Mouse (Mus musculus): ENCODE data around the gene Socs2. TPM values are rescaled to one million over a fixed set of nuclear protein-coding genes. Genes with fewer than 3 reads are reported as not detected.
"Not testable (repeated sequence)": the region's sequence is repeated elsewhere in the genome, so short reads cannot be mapped to it uniquely, and the experiment has no call there.

The Socs2 gene
- polyA plus RNA-seq, 1 experiment from 2014 or later = 41.4 TPM

GRCm38 (mm10) chr10:95399689-95400354, 17.2 kb downstream of the Socs2 start:
- 65% methylated on average over 13 of the region's 13 CpGs for WGBS
- no peak for DNase-seq (ENCODE audit: extremely low spot score, low spot score)

GRCm38 (mm10) chr10:95398489-95398888, 18.5 kb downstream of the Socs2 start:
- Histone ChIP-seq H3K9me3 (no peaks in the 10 kb centered on the region), H3K27me3 (ENCODE audit: poor library complexity, severe bottlenecking) (peaks cover 33% of the 10 kb centered on the region), H3K36me3 (replicated peaks) (no peaks in the 10 kb centered on the region), H3K27ac (0 out of 2 replicates have a peak overlapping the region, but pooled peaks have one; percentile 53), H3K4me1 (peaks cover 32% of the 10 kb centered on the region), H3K4me3 (peak overlapping the region; percentile 47)
- peak; percentile 27 for DNase-seq (ENCODE audit: extremely low spot score, low spot score)
- 1% methylated on average over 17 of the region's 18 CpGs for WGBS

More at GRCm38 (mm10) chr10:95399689-95400354, 17.2 kb downstream of the Socs2 start:
- Histone ChIP-seq H3K27me3 (ENCODE audit: poor library complexity, severe bottlenecking) (peaks cover 33% of the 10 kb centered on the region), H3K4me3 (no peak overlapping the region), H3K4me1 (peaks cover 27% of the 10 kb centered on the region), H3K36me3 (replicated peaks) (no peaks in the 10 kb centered on the region), H3K27ac (no peak overlapping the region), H3K9me3 (no peaks in the 10 kb centered on the region)

- H3K27ac ChIP-seq = no peak overlapping the region
- H3K27me3 ChIP-seq (ENCODE audit: poor library complexity, severe bottlenecking) = peaks cover 33% of the 10 kb centered on the region
- no peak for DNase-seq (ENCODE audit: extremely low spot score, low spot score)
- H3K36me3 ChIP-seq (replicated peaks) = no peaks in the 10 kb centered on the region
- H3K9me3 ChIP-seq = no peaks in the 10 kb centered on the region
- H3K4me3 ChIP-seq = no peak overlapping the region
- 49% methylated on average over 7 of the region's 7 CpGs for WGBS
- H3K4me1 ChIP-seq = peaks cover 32% of the 10 kb centered on the region
These were observed 19.7 kb downstream of the Socs2 start for GRCm38 (mm10) chr10:95397191-95397835.

GRCm38 (mm10) chr10:95396356-95396755, 20.6 kb downstream of the Socs2 start:
- Histone ChIP-seq H3K36me3 (replicated peaks) (no peaks in the 10 kb centered on the region), H3K4me1 (peaks cover 32% of the 10 kb centered on the region), H3K4me3 (no peak overlapping the region), H3K9me3 (no peaks in the 10 kb centered on the region), H3K27me3 (ENCODE audit: poor library complexity, severe bottlenecking) (peaks cover 33% of the 10 kb centered on the region), H3K27ac (no peak overlapping the region)
- WGBS = 88% methylated on average over 8 of the region's 8 CpGs
- DNase-seq (ENCODE audit: extremely low spot score, low spot score) = no peak

GRCm38 (mm10) chr10:95394819-95395812, 21.9 kb downstream of the Socs2 start:
- Histone ChIP-seq H3K27ac (no peak overlapping the region), H3K27me3 (ENCODE audit: poor library complexity, severe bottlenecking) (peaks cover 33% of the 10 kb centered on the region), H3K9me3 (no peaks in the 10 kb centered on the region), H3K36me3 (replicated peaks) (no peaks in the 10 kb centered on the region), H3K4me1 (peaks cover 32% of the 10 kb centered on the region), H3K4me3 (no peak overlapping the region)
- DNase-seq (ENCODE audit: extremely low spot score, low spot score) = no peak
- WGBS = 61% methylated on average over 25 of the region's 25 CpGs

DNA sequence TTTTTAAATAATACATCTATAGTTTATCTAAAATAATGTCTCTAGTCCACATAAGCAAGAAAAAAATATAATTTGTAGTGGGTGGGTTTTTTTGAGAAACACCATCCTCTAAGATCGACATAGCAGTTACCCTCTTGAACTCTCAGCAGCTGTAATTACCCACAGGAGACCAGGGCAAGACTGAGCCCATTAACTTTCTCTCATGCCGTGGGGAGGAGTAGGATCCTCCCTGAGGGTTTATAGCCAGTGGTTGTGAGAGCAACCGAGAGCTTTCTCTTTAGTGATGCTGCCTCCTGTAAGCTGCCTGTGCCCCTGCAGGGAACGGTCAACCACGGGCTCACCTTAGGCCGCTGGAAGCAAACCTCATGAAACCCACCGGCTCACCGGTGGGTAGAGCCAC, 24.9 kb downstream of the Socs2 start:
- DNase-seq (ENCODE audit: extremely low spot score, low spot score) = no peak
- Histone ChIP-seq H3K27ac (no peak overlapping the region), H3K4me1 (peaks cover 7% of the 10 kb centered on the region), H3K27me3 (ENCODE audit: poor library complexity, severe bottlenecking) (peaks cover 9% of the 10 kb centered on the region; the same call in 1 of the 2 replicates), H3K9me3 (no peaks in the 10 kb centered on the region), H3K36me3 (replicated peaks) (no peaks in the 10 kb centered on the region), H3K4me3 (no peak overlapping the region)
- WGBS = 79% methylated on average over 8 of the region's 8 CpGs

DNA sequence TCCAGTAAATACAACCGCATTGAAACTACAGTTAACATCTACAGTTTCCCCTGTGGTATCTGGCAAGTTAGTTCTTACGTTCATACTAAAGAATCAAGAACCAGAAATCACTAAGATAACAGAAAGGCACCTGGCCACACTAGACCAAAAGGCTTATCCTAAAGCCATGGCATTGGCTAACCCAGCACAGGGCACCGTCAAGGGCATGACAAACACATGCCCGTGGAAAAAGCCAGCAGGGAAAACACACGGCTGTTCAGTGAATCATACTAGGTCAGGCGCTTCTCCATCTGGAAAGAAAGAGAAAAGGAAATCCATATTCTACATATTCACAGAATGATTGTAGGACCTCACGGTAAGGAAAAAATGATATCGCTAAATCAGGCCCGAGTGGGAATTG, 26.1 kb downstream of the Socs2 start:
- 96% methylated on average over 9 of the region's 9 CpGs for WGBS
- peaks cover 6% of the 10 kb centered on the region for H3K4me1 ChIP-seq
- H3K36me3 ChIP-seq (replicated peaks) = no peaks in the 10 kb centered on the region
- no peak overlapping the region for H3K4me3 ChIP-seq
- no peak for DNase-seq (ENCODE audit: extremely low spot score, low spot score)
- H3K9me3 ChIP-seq = no peaks in the 10 kb centered on the region
- no peak overlapping the region for H3K27ac ChIP-seq
- no peaks in the 10 kb centered on the region for H3K27me3 ChIP-seq (ENCODE audit: poor library complexity, severe bottlenecking)

DNA sequence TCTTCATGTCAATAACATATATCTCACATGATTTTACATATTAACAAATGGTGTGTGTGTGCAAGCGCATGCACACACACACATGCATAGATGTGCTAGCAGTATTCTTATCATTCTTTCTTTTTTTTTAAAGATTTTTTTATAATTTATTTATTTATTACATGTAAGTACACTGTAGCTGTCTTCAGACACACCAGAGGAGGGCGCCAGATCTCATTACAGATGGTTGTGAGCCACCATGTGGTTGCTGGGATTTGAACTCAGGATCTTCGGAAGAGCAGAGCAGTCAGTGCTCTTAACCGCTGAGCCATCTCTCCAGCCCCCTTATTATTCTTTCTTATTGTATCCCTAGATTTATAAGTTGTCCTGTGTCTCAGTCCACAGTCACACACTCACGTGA, 27.2 kb downstream of the Socs2 start:
- not testable (repeated sequence) for H3K36me3 ChIP-seq (replicated peaks); H3K27ac ChIP-seq; H3K4me1 ChIP-seq; H3K4me3 ChIP-seq; H3K27me3 ChIP-seq (ENCODE audit: poor library complexity, severe bottlenecking); H3K9me3 ChIP-seq; DNase-seq (ENCODE audit: extremely low spot score, low spot score)
- WGBS = 95% methylated on average over 5 of the region's 5 CpGs

DNA sequence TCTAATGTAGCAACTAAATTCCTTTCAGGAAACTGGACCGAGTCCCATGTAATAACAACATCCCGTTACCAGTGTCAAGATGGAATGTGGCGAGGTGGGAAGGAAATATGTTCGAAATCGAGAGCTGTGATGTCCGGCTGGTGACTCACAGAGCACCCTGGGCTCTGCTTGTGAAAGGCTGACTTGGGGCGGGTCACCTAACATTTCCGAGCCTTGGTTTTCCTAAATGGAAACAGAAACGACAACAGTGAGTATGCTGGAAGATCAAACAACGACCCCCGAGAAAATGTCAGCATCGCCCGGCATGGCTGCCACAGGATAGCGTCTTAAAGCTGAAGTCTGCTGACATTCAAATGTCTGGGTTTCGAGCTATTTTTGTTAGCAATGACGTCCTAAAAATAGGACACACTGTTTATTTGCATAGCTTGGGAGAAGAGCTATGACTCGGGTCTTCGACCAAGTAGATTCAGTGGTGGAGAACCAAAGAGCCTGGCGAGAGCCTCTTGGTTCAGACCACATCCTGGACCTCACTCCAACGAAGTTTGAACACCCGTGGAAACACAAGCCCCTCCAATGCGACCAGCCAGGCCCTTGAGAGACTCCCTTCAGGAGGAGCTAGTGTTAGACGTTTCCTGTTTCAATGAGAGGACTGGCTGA, 28.0 kb downstream of the Socs2 start:
- H3K36me3 ChIP-seq (replicated peaks) = no peaks in the 10 kb centered on the region
- 85% methylated on average over 23 of the region's 23 CpGs for WGBS

DNA sequence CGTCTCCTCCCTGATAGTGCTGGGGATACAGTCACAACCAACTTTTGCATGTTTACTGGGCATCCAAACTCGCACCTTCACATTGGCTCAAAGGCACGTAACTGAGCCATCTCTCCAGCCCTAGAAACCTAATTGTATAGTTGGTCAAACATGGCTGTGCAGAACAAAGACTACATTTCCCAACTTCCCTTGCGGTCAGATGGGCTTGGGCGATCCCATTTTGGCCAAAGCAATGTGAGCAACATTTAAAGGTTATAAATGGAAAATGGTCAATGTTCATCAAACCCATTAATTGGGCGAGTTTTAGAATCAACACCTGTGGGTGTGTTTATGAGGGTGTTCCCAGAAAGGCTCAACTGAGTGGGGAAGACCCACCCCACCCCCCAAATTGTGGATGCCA, 30.5 kb downstream of the Socs2 start:
- 88% methylated on average over 6 of the region's 6 CpGs for WGBS
- no peak overlapping the region for H3K4me3 ChIP-seq
- no peak overlapping the region for H3K27ac ChIP-seq
- H3K36me3 ChIP-seq (replicated peaks) = no peaks in the 10 kb centered on the region
- H3K27me3 ChIP-seq (ENCODE audit: poor library complexity, severe bottlenecking) = no peaks in the 10 kb centered on the region
- H3K9me3 ChIP-seq = no peaks in the 10 kb centered on the region
- DNase-seq (ENCODE audit: extremely low spot score, low spot score) = no peak
- H3K4me1 ChIP-seq = no peaks in the 10 kb centered on the region

More for the DNA sequence above, 28.0 kb downstream of the Socs2 start:
- Histone ChIP-seq H3K27ac (no peak overlapping the region), H3K27me3 (ENCODE audit: poor library complexity, severe bottlenecking) (no peaks in the 10 kb centered on the region), H3K4me1 (no peaks in the 10 kb centered on the region), H3K9me3 (no peaks in the 10 kb centered on the region), H3K4me3 (no peak overlapping the region)
- DNase-seq (ENCODE audit: extremely low spot score, low spot score) = no peak

DNA sequence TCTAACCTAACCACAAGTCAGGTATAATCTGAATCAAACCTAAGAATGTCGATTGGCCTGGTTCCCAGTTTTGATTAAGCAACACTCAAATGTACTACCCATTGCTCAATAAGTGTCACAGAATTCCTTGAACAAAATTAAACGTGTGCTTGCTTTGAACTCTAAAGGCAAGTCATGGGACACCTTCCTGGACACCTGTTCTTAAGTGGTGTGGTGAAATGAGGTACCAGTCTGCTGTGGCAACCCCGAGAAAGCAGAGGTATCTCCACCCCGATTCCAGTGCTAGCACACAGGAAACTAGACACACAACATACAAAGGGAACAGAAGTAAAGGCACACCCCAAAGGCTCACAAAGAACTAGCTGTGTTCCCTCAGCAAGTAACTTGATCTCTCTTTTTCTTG, 31.2 kb downstream of the Socs2 start:
- 81% methylated on average over 4 of the region's 4 CpGs for WGBS
- H3K9me3 ChIP-seq = no peaks in the 10 kb centered on the region
- no peak overlapping the region for H3K4me3 ChIP-seq
- H3K27me3 ChIP-seq (ENCODE audit: poor library complexity, severe bottlenecking) = no peaks in the 10 kb centered on the region
- no peak for DNase-seq (ENCODE audit: extremely low spot score, low spot score)
- no peaks in the 10 kb centered on the region for H3K4me1 ChIP-seq
- no peaks in the 10 kb centered on the region for H3K36me3 ChIP-seq (replicated peaks)
- no peak overlapping the region for H3K27ac ChIP-seq

- Histone ChIP-seq H3K4me1 (no peaks in the 10 kb centered on the region), H3K9me3 (peaks cover 6% of the 10 kb centered on the region; the same call in 1 of the 2 replicates), H3K4me3 (no peak overlapping the region), H3K27me3 (ENCODE audit: poor library complexity, severe bottlenecking) (no peaks in the 10 kb centered on the region), H3K36me3 (replicated peaks) (no peaks in the 10 kb centered on the region), H3K27ac (no peak overlapping the region)
- DNase-seq (ENCODE audit: extremely low spot score, low spot score) = no peak
- 80% methylated on average over 1 of the region's 1 CpGs for WGBS
These were observed 31.9 kb downstream of the Socs2 start for GRCm38 (mm10) chr10:95385081-95385480.
